Mouse (Mus musculus): ENCODE results near the gene Tex44. TPM values are rescaled to one million over a fixed set of nuclear protein-coding genes. Genes with fewer than 3 reads are reported as not detected.

Tex44 gene
- polyA plus RNA-seq, 1 experiment = not detected

- TF ChIP-seq CEBPB (IDR thresholded peaks at IDR 0.05; ENCODE audit: low read depth) (no peak), USF1 (IDR thresholded peaks at IDR 0.05; ENCODE audit: low read depth) (no peak), MAX (IDR thresholded peaks at IDR 0.05) (no peak), MYOG (IDR thresholded peaks at IDR 0.05; ENCODE audit: control insufficient read depth, extremely low read depth, insufficient read length) (no peak), MYOD1 (IDR thresholded peaks at IDR 0.05; ENCODE audit: control insufficient read depth, insufficient read length, low read depth) (no peak), CTCF (IDR thresholded peaks at IDR 0.05; ENCODE audit: control insufficient read depth, insufficient read depth, insufficient read length) (no peak), FOSL1 (IDR thresholded peaks at IDR 0.05; ENCODE audit: insufficient read depth, low read length, poor library complexity, severe bottlenecking) (no peak)
- no peak overlapping the region for H3K4me3 ChIP-seq (ENCODE audit: insufficient read depth, poor library complexity, severe bottlenecking)
- H3K79me2 ChIP-seq (ENCODE audit: control insufficient read depth, insufficient read depth) = no peaks in the 10 kb centered on the region
- H3ac ChIP-seq (ENCODE audit: control insufficient read depth, insufficient read length, low read depth) = no peak overlapping the region
- no peaks in the 10 kb centered on the region for H3K36me3 ChIP-seq (ENCODE audit: control insufficient read depth, insufficient read depth)
- H3K27me3 ChIP-seq (ENCODE audit: control insufficient read depth, insufficient read depth, insufficient read length) = no peaks in the 10 kb centered on the region
- H3K79me3 ChIP-seq (ENCODE audit: low read depth) = no peaks in the 10 kb centered on the region
Observed at GRCm38 (mm10) chr1:86421007-86421406, 5.1 kb upstream of the Tex44 start.

DNA sequence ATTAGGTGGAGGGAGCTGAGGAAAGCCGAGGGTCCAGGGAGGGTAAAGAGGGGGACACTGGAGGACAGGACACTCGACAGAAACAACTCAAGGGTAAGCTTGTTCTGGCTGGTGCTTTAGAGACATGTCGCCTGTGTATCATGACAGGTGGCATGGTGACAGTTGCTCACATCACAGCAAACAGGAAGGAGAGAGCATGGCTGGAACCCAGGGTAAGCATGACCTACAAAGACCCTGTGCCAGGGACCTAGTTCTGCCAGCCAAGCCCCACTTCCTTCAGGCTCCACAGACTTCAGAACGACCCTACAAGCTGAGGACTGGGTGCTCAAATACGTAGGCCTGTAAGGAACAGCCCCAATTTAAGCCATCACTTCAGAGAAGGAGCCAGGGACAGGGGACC lies 2.2 kb upstream of the Tex44 start:
- Histone ChIP-seq H3K4me3 (ENCODE audit: insufficient read depth, poor library complexity, severe bottlenecking) (no peak overlapping the region), H3K79me2 (ENCODE audit: control insufficient read depth, insufficient read depth) (no peaks in the 10 kb centered on the region), H3K27me3 (ENCODE audit: control insufficient read depth, insufficient read depth, insufficient read length) (no peaks in the 10 kb centered on the region), H3K36me3 (ENCODE audit: control insufficient read depth, insufficient read depth) (no peaks in the 10 kb centered on the region), H3ac (ENCODE audit: control insufficient read depth, insufficient read length, low read depth) (no peak overlapping the region), H3K79me3 (ENCODE audit: low read depth) (no peaks in the 10 kb centered on the region)
- no peak for TF ChIP-seq FOSL1 (IDR thresholded peaks at IDR 0.05; ENCODE audit: insufficient read depth, low read length, poor library complexity, severe bottlenecking)
- no peak for TF ChIP-seq USF1 (IDR thresholded peaks at IDR 0.05; ENCODE audit: low read depth)
- TF ChIP-seq MYOD1 (IDR thresholded peaks at IDR 0.05; ENCODE audit: control insufficient read depth, insufficient read length, low read depth) = no peak
- TF ChIP-seq CEBPB (IDR thresholded peaks at IDR 0.05; ENCODE audit: low read depth) = no peak
- no peak for TF ChIP-seq MAX (IDR thresholded peaks at IDR 0.05)
- TF ChIP-seq CTCF (IDR thresholded peaks at IDR 0.05; ENCODE audit: control insufficient read depth, insufficient read depth, insufficient read length) = no peak
- TF ChIP-seq MYOG (IDR thresholded peaks at IDR 0.05; ENCODE audit: control insufficient read depth, extremely low read depth, insufficient read length) = no peak

GRCm38 (mm10) chr1:86424336-86424735 lies 1.8 kb upstream of the Tex44 start:
- no peaks in the 10 kb centered on the region for H3K36me3 ChIP-seq (ENCODE audit: control insufficient read depth, insufficient read depth)
- no peak overlapping the region for H3ac ChIP-seq (ENCODE audit: control insufficient read depth, insufficient read length, low read depth)
- no peaks in the 10 kb centered on the region for H3K27me3 ChIP-seq (ENCODE audit: control insufficient read depth, insufficient read depth, insufficient read length)
- no peak overlapping the region for H3K4me3 ChIP-seq (ENCODE audit: insufficient read depth, poor library complexity, severe bottlenecking)
- no peaks in the 10 kb centered on the region for H3K79me2 ChIP-seq (ENCODE audit: control insufficient read depth, insufficient read depth)
- no peaks in the 10 kb centered on the region for H3K79me3 ChIP-seq (ENCODE audit: low read depth)
- TF ChIP-seq USF1 (IDR thresholded peaks at IDR 0.05; ENCODE audit: low read depth) (no peak), MYOG (IDR thresholded peaks at IDR 0.05; ENCODE audit: control insufficient read depth, extremely low read depth, insufficient read length) (no peak), CTCF (IDR thresholded peaks at IDR 0.05; ENCODE audit: control insufficient read depth, insufficient read depth, insufficient read length) (no peak), FOSL1 (IDR thresholded peaks at IDR 0.05; ENCODE audit: insufficient read depth, low read length, poor library complexity, severe bottlenecking) (no peak), MAX (IDR thresholded peaks at IDR 0.05) (no peak), MYOD1 (IDR thresholded peaks at IDR 0.05; ENCODE audit: control insufficient read depth, insufficient read length, low read depth) (no peak), CEBPB (IDR thresholded peaks at IDR 0.05; ENCODE audit: low read depth) (no peak)

GRCm38 (mm10) chr1:86424835-86425547 lies 1.1 kb upstream of the Tex44 start:
- H3K27me3 ChIP-seq (ENCODE audit: control insufficient read depth, insufficient read depth, insufficient read length) = no peaks in the 10 kb centered on the region
- no peak for TF ChIP-seq USF1 (IDR thresholded peaks at IDR 0.05; ENCODE audit: low read depth)
- no peak for TF ChIP-seq MYOD1 (IDR thresholded peaks at IDR 0.05; ENCODE audit: control insufficient read depth, insufficient read length, low read depth)
- TF ChIP-seq CTCF (IDR thresholded peaks at IDR 0.05; ENCODE audit: control insufficient read depth, insufficient read depth, insufficient read length) = no peak
- TF ChIP-seq FOSL1 (IDR thresholded peaks at IDR 0.05; ENCODE audit: insufficient read depth, low read length, poor library complexity, severe bottlenecking) = no peak
- TF ChIP-seq MYOG (IDR thresholded peaks at IDR 0.05; ENCODE audit: control insufficient read depth, extremely low read depth, insufficient read length) = no peak
- TF ChIP-seq MAX (IDR thresholded peaks at IDR 0.05) = no peak
- TF ChIP-seq CEBPB (IDR thresholded peaks at IDR 0.05; ENCODE audit: low read depth) = no peak
- H3K4me3 ChIP-seq (ENCODE audit: insufficient read depth, poor library complexity, severe bottlenecking) = no peak overlapping the region

GRCm38 (mm10) chr1:86430056-86430455 lies 3.9 kb downstream of the Tex44 start:
- no peak overlapping the region for H3K4me3 ChIP-seq (ENCODE audit: insufficient read depth, poor library complexity, severe bottlenecking)
- peaks cover 4% of the 10 kb centered on the region for H3K79me2 ChIP-seq (ENCODE audit: control insufficient read depth, insufficient read depth)
- H3K36me3 ChIP-seq (ENCODE audit: control insufficient read depth, insufficient read depth) = no peaks in the 10 kb centered on the region
- no peak for TF ChIP-seq USF1 (IDR thresholded peaks at IDR 0.05; ENCODE audit: low read depth)
- peak; percentile 33 for TF ChIP-seq CTCF (IDR thresholded peaks at IDR 0.05; ENCODE audit: control insufficient read depth, insufficient read depth, insufficient read length)
- TF ChIP-seq MAX (IDR thresholded peaks at IDR 0.05) = no peak
- TF ChIP-seq MYOG (IDR thresholded peaks at IDR 0.05; ENCODE audit: control insufficient read depth, extremely low read depth, insufficient read length) = no peak
- no peak for TF ChIP-seq FOSL1 (IDR thresholded peaks at IDR 0.05; ENCODE audit: insufficient read depth, low read length, poor library complexity, severe bottlenecking)
- H3K79me3 ChIP-seq (ENCODE audit: low read depth) = no peaks in the 10 kb centered on the region
- H3K27me3 ChIP-seq (ENCODE audit: control insufficient read depth, insufficient read depth, insufficient read length) = no peaks in the 10 kb centered on the region
- H3ac ChIP-seq (ENCODE audit: control insufficient read depth, insufficient read length, low read depth) = no peak overlapping the region

More at GRCm38 (mm10) chr1:86424835-86425547, 1.1 kb upstream of the Tex44 start:
- Histone ChIP-seq H3K79me3 (ENCODE audit: low read depth) (no peaks in the 10 kb centered on the region), H3K79me2 (ENCODE audit: control insufficient read depth, insufficient read depth) (no peaks in the 10 kb centered on the region), H3ac (ENCODE audit: control insufficient read depth, insufficient read length, low read depth) (no peak overlapping the region), H3K36me3 (ENCODE audit: control insufficient read depth, insufficient read depth) (no peaks in the 10 kb centered on the region)
